ENCODE assay signal across 8 mouse cellular contexts in genomic region chr9:101181962-101182701, GRCm38 (mm10).
DNase-seq lines count a peak whose midpoint lies in the region; ATAC-seq and TF ChIP-seq lines count a peak whose summit lies in the region.

No protein-coding gene starts in this region.

- no peaks in the 10 kb centered on the region for H3K27me3 ChIP-seq in heart, embryonic 13.5 days (replicated peaks)
- no peaks in the 10 kb centered on the region for H3K27me3 ChIP-seq in liver, embryonic 12.5 days (replicated peaks)
- no peaks in the 10 kb centered on the region for H3K27me3 ChIP-seq in neural tube, embryonic 12.5 days (replicated peaks)
- H3K27me3 ChIP-seq in testis, adult 2 months (ENCODE audit: control insufficient read depth, insufficient read depth, low read length), result no peaks in the 10 kb centered on the region

- H3K36me3 ChIP-seq in heart, embryonic 13.5 days, result peaks cover 78% of the 10 kb centered on the region
- peaks cover 25% of the 10 kb centered on the region for H3K36me3 ChIP-seq in liver, embryonic 12.5 days
- peaks cover 12% of the 10 kb centered on the region; the same call in 1 of the 2 replicates for H3K36me3 ChIP-seq in neural tube, embryonic 12.5 days
- H3K36me3 ChIP-seq in testis, adult 2 months (ENCODE audit: control insufficient read depth, insufficient read depth, low read length), result no peaks in the 10 kb centered on the region

- H3K9me3 ChIP-seq in heart, embryonic 13.5 days, result no peaks in the 10 kb centered on the region
- H3K9me3 ChIP-seq in liver, embryonic 12.5 days (replicated peaks), result no peaks in the 10 kb centered on the region
- H3K9me3 ChIP-seq in neural tube, embryonic 12.5 days, result no peaks in the 10 kb centered on the region

- peak; percentile 17; the same call in 1 of the 2 replicates for TF ChIP-seq CTCF in testis, adult 2 months (IDR thresholded peaks at IDR 0.05; ENCODE audit: control insufficient read depth, insufficient read depth, insufficient replicate concordance, low read depth, low read length)

- TF ChIP-seq POLR2A in testis, adult 2 months (IDR thresholded peaks at IDR 0.05; ENCODE audit: control insufficient read depth, low read depth, low read length), result no peak

- peak; percentile 67 for ATAC-seq in erythroid progenitor cell, adult 5-6 weeks (replicated peaks; ENCODE audit: low FRiP score, poor library complexity, severe bottlenecking)
- no peak for ATAC-seq in heart, embryonic 13.5 days (ENCODE audit: extremely low read depth, insufficient number of reproducible peaks, low FRiP score, low TSS enrichment)
- ATAC-seq in liver, embryonic 12.5 days, result peak; percentile 61
- ATAC-seq in neural tube, embryonic 12.5 days (ENCODE audit: low FRiP score, low read depth), result 0 out of 2 replicates have a peak, but pooled peaks have one; percentile 53

- H3K4me3 ChIP-seq in heart, embryonic 13.5 days, result no peak overlapping the region
- no peak overlapping the region for H3K4me3 ChIP-seq in liver, embryonic 12.5 days
- no peak overlapping the region for H3K4me3 ChIP-seq in neural tube, embryonic 12.5 days
- H3K4me3 ChIP-seq in testis, adult 2 months (ENCODE audit: control insufficient read depth, low read depth, low read length), result no peak overlapping the region

- H3K9ac ChIP-seq in heart, embryonic 13.5 days, result no peak overlapping the region
- no peak overlapping the region for H3K9ac ChIP-seq in liver, embryonic 12.5 days
- H3K9ac ChIP-seq in neural tube, embryonic 12.5 days, result no peak overlapping the region

- 0 out of 2 replicates have a peak overlapping the region, but pooled peaks have one; percentile 21 for H3K27ac ChIP-seq in heart, embryonic 13.5 days (replicated peaks)
- H3K27ac ChIP-seq in liver, embryonic 12.5 days, result no peak overlapping the region
- H3K27ac ChIP-seq in neural tube, embryonic 12.5 days, result no peak overlapping the region
- no peak overlapping the region for H3K27ac ChIP-seq in testis, adult 2 months (ENCODE audit: control insufficient read depth, insufficient read depth, low read depth, low read length)

- peak; percentile 73 for DNase-seq in CD4-positive, CD25-positive, alpha-beta regulatory T cell, adult 2 months (ENCODE audit: low read depth, low spot score)
- peak; percentile 93 for DNase-seq in brain, adult 2 months (ENCODE audit: low read depth, low spot score)
- peak; percentile 91 for DNase-seq in kidney, postnatal 14 days

- H3K4me1 ChIP-seq in heart, embryonic 13.5 days, result peaks cover 18% of the 10 kb centered on the region
- H3K4me1 ChIP-seq in liver, embryonic 12.5 days, result peaks cover 3% of the 10 kb centered on the region; the same call in 1 of the 2 replicates
- H3K4me1 ChIP-seq in neural tube, embryonic 12.5 days, result no peaks in the 10 kb centered on the region
- no peaks in the 10 kb centered on the region for H3K4me1 ChIP-seq in testis, adult 2 months (ENCODE audit: control insufficient read depth, insufficient read depth, low read length)

- WGBS in heart, embryonic 13.5 days, result 37% methylated on average over 5 of the region's 5 CpGs
- WGBS in liver, embryonic 12.5 days (ENCODE audit: insufficient replicate concordance), result 37% methylated on average over 5 of the region's 5 CpGs
- WGBS in neural tube, embryonic 12.5 days, result 49% methylated on average over 5 of the region's 5 CpGs

- no peak overlapping the region for H3K4me2 ChIP-seq in heart, embryonic 13.5 days
- H3K4me2 ChIP-seq in liver, embryonic 12.5 days, result no peak overlapping the region
- H3K4me2 ChIP-seq in neural tube, embryonic 12.5 days (replicated peaks), result no peak overlapping the region
